Mouse (Mus musculus): ENCODE measurements around the gene Slc35f1. TPM values are rescaled to one million over a fixed set of nuclear protein-coding genes. Genes with fewer than 3 reads are reported as not detected.

Gene Slc35f1
- polyA plus RNA-seq, 1 experiment from 2014 or later = 10.3 TPM

DNA sequence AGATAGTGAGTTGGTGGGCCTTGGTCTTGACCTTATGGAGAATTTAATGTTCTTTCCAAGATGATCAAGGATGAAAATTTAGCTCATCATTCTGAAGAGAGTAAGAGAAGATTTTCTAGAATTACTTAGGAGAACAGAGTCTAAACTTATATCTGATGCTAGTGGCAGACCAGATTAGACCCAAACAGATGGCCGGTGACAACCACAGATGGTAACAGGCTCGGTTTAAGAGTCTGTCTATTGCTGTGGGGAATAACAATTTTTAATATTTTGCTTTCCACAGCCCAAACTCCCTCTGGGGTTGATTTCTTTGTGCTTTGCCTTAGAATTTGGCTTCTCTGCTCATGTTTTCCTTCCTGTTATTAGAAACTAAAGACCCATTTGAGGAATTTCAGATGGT lies 96.7 kb downstream of the Slc35f1 start:
- no peaks in the 10 kb centered on the region for H3K27me3 ChIP-seq
- POLR2A ChIA-PET = no interaction called here
- TF ChIP-seq CTCF (IDR thresholded peaks at IDR 0.05) = no peak
- in situ Hi-C loops (cut with MboI; ENCODE audit: low pct_unique_long_range_greater_than_20kb) = no loop called here
- CTCF ChIA-PET = interaction anchor here (1.2 kb wide), 1 partner anchor 16 kb away, joined by 4 read pairs; no protein-coding TSS in a partner anchor
- ATAC-seq (no peak), DNase-seq (ENCODE audit: low read depth, low spot score) (no peak)

GRCm38 (mm10) chr10:52791560-52791959 lies 101.2 kb downstream of the Slc35f1 start:
- ATAC-seq (no peak), DNase-seq (ENCODE audit: low read depth, low spot score) (no peak)
- CTCF ChIA-PET = no interaction called here
- H3K27me3 ChIP-seq = no peaks in the 10 kb centered on the region
- POLR2A ChIA-PET = interaction anchor here (1.8 kb wide), 1 partner anchor 10 kb away, joined by 3 read pairs; no protein-coding TSS in a partner anchor
- no peak for TF ChIP-seq CTCF (IDR thresholded peaks at IDR 0.05)
- in situ Hi-C loops (cut with MboI; ENCODE audit: low pct_unique_long_range_greater_than_20kb) = no loop called here

GRCm38 (mm10) chr10:52797454-52797853 lies 107.1 kb downstream of the Slc35f1 start:
- ATAC-seq = no peak
- ChIA-PET CTCF (interaction anchor here (2.4 kb wide), 1 partner anchor 13 kb away, joined by 7 read pairs; no protein-coding TSS in a partner anchor), POLR2A (interaction anchor here (0.7 kb wide), 1 partner anchor 458 kb away, joined by 3 read pairs; no protein-coding TSS in a partner anchor)
- DNase-seq (ENCODE audit: low read depth, low spot score) = no peak
- TF ChIP-seq CTCF (IDR thresholded peaks at IDR 0.05) = no peak
- in situ Hi-C loops (cut with MboI; ENCODE audit: low pct_unique_long_range_greater_than_20kb) = no loop called here
- H3K27me3 ChIP-seq = no peaks in the 10 kb centered on the region

DNA sequence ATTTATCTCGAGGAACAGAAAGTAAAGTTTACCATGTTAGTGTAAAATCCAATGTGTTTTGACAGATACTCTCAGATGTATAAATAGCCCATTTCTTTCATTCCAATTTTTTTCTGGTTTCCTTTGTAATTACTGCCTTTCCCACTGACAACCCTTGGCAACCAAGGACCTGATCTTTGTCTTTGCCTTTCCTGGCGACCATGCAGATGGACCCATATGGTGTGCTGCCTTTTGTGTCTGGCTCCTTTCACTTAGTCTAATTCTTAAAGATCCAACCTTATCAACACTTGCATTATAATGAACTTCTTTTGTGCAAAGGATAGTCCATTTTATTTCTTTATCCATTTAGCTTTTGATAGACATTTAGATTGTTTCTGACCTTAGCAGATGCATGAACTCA lies 117.5 kb downstream of the Slc35f1 start:
- ChIA-PET CTCF (no interaction called here), POLR2A (no interaction called here)
- in situ Hi-C loops (cut with MboI; ENCODE audit: low pct_unique_long_range_greater_than_20kb) = no loop called here
- no peak for TF ChIP-seq CTCF (IDR thresholded peaks at IDR 0.05)
- DNase-seq (ENCODE audit: low read depth, low spot score) (no peak), ATAC-seq (no peak)
- no peaks in the 10 kb centered on the region for H3K27me3 ChIP-seq

DNA sequence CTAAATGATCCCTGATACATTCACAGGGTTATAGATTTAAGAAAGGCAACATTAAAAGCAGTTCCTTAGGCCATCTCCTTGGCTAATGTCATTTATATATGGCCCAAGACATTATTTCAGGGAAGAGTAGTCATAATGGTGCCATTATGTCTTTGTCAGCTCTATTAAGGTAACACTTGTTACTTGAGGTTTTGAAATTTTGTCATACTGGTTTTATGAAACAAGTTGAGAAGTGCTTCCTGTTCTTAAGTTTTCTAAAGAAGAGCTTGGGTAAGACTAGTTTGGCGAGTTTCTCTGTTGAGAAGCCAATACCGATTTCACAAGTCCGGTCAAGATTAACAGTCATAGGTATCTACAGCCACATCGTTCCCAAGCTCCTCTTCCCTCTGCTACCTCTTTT lies 122.5 kb downstream of the Slc35f1 start:
- ChIA-PET POLR2A (no interaction called here), CTCF (no interaction called here)
- in situ Hi-C loops (cut with MboI; ENCODE audit: low pct_unique_long_range_greater_than_20kb) = no loop called here
- ATAC-seq (no peak), DNase-seq (ENCODE audit: low read depth, low spot score) (no peak)
- H3K27me3 ChIP-seq = no peaks in the 10 kb centered on the region
- no peak for TF ChIP-seq CTCF (IDR thresholded peaks at IDR 0.05)

GRCm38 (mm10) chr10:52814358-52814757 lies 124.0 kb downstream of the Slc35f1 start:
- in situ Hi-C loops (cut with MboI; ENCODE audit: low pct_unique_long_range_greater_than_20kb) = no loop called here
- no peaks in the 10 kb centered on the region for H3K27me3 ChIP-seq
- ChIA-PET CTCF (no interaction called here), POLR2A (no interaction called here)
- ATAC-seq (no peak), DNase-seq (ENCODE audit: low read depth, low spot score) (no peak)
- no peak for TF ChIP-seq CTCF (IDR thresholded peaks at IDR 0.05)

DNA sequence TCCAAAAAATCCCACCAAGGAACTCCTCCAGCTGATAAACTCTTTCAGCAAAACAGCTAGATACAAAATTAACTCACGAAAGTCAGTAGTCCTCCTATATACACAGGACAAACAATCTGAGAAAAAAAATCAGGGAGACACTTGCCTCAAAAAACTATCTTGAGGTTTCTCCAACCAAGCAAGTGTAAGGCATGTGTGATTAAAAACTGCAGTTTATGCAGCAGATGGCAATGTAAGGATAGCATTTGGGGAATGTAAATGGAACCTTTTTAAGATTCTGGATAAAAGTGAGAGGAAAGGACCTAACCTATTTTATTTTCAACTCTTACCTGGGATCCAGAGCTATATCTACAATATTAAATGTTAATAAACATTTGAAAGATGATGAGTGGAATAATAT lies 129.3 kb downstream of the Slc35f1 start:
- no peaks in the 10 kb centered on the region for H3K27me3 ChIP-seq
- DNase-seq (ENCODE audit: low read depth, low spot score) = no peak
- ChIA-PET POLR2A (no interaction called here), CTCF (no interaction called here)
- TF ChIP-seq CTCF (IDR thresholded peaks at IDR 0.05) = no peak
- in situ Hi-C loops (cut with MboI; ENCODE audit: low pct_unique_long_range_greater_than_20kb) = no loop called here
- no peak for ATAC-seq

DNA sequence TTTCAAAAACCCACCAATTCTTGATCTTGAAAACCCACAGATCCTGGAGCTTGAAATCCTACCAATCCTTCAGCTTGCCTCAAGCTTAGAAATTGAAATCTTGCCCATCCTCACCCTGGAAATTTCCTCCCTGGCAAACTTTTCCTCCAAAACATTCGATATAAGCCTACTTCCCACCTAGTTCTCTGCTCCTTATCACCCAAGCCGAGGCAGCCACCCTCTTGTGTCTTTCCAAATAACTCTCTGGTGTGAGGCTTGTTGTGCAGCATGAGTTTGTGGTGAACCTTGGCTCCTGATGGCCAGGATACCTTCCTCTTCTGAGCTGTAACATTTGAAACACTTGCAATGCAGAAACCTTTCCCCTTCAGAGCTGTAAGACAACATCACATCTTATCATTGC lies 132.6 kb downstream of the Slc35f1 start:
- in situ Hi-C loops (cut with MboI; ENCODE audit: low pct_unique_long_range_greater_than_20kb) = no loop called here
- no peak for TF ChIP-seq CTCF (IDR thresholded peaks at IDR 0.05)
- no peak for ATAC-seq

DNA sequence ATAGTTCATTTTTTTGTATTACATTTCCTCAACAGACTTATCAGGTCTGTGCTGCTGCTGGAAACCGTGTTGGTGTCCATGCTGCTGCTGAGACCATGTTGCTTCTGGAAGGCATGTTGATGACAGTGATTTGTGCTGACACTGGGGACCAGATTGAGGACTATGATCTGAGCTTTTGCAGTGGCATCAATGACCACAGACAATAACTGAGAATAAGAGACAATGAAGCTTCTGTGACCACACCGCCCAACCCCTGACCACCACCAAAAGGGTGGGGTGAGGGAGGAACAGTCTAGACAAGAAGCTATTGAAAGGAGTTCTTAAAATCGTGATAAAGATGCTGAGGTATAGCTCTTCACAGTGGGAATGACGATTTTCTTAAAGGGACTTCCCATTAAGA lies 135.4 kb downstream of the Slc35f1 start:
- ChIA-PET POLR2A (no interaction called here), CTCF (no interaction called here)
- DNase-seq (ENCODE audit: low read depth, low spot score) (no peak), ATAC-seq (no peak)
- H3K27me3 ChIP-seq = no peaks in the 10 kb centered on the region
- no peak for TF ChIP-seq CTCF (IDR thresholded peaks at IDR 0.05)
- in situ Hi-C loops (cut with MboI; ENCODE audit: low pct_unique_long_range_greater_than_20kb) = no loop called here

More for the DNA sequence above, 132.6 kb downstream of the Slc35f1 start:
- POLR2A ChIA-PET = no interaction called here
- DNase-seq (ENCODE audit: low read depth, low spot score) = no peak
- CTCF ChIA-PET = no interaction called here
- H3K27me3 ChIP-seq = no peaks in the 10 kb centered on the region

DNA sequence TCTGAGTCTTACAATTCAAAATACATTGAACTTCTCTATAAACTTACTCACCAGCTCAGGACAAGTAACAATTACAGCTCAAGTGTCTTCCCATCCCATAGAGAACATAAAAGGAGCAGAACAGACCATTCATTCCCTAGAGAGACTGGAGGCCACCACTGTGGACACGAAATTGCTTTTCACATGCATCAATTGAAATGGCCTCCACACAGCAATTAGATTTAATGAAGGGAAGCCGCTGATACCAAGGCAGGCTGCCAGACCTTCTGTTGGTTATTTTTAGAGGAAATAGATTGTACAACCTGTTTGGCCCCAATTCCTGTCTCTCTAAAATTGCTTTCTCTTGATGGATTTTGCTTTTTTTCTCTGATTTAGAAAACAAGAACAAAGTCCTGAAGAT lies 150.5 kb downstream of the Slc35f1 start:
- DNase-seq (ENCODE audit: low read depth, low spot score) = no peak
- ATAC-seq = no peak
- no peak for TF ChIP-seq CTCF (IDR thresholded peaks at IDR 0.05)
- ChIA-PET CTCF (no interaction called here), POLR2A (no interaction called here)
- in situ Hi-C loops (cut with MboI; ENCODE audit: low pct_unique_long_range_greater_than_20kb) = no loop called here
- no peaks in the 10 kb centered on the region for H3K27me3 ChIP-seq

- CTCF ChIA-PET = no interaction called here
- no peak for ATAC-seq
- H3K27me3 ChIP-seq = no peaks in the 10 kb centered on the region
- no peak for DNase-seq (ENCODE audit: low read depth, low spot score)
- TF ChIP-seq CTCF (IDR thresholded peaks at IDR 0.05) = no peak
- in situ Hi-C loops (cut with MboI; ENCODE audit: low pct_unique_long_range_greater_than_20kb) = no loop called here
- POLR2A ChIA-PET = interaction anchor here (0.5 kb wide), 1 partner anchor 16 kb away, joined by 3 read pairs; no protein-coding TSS in a partner anchor
These were observed 161.7 kb downstream of the Slc35f1 start for GRCm38 (mm10) chr10:52851994-52852393.

DNA sequence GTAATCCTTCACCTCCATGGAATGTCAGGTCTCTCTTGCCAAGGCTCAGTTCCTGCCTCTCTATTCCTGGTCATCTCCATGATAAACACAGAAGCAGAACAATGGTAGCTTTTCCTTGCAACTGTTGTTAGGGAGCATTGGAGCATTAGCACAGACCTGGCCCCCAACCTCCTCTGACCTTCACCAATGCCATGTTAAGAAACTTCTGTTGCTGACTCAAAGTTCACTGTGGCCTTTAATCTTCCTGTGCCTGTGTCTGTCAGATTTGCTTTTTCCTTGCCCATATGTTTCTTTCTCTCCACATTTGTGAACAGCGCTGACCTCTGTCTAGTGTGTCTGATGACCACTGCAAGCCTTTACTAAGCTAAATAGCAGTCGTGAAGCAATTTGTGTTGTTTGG lies 170.5 kb downstream of the Slc35f1 start:
- POLR2A ChIA-PET = no interaction called here
- in situ Hi-C loops (cut with MboI; ENCODE audit: low pct_unique_long_range_greater_than_20kb) = no loop called here
- no peak for TF ChIP-seq CTCF (IDR thresholded peaks at IDR 0.05)

More for the DNA sequence above, 170.5 kb downstream of the Slc35f1 start:
- DNase-seq (ENCODE audit: low read depth, low spot score) (no peak), ATAC-seq (no peak)
- no peaks in the 10 kb centered on the region for H3K27me3 ChIP-seq
- CTCF ChIA-PET = no interaction called here
